Mouse (Mus musculus) embryonic facial prominence, embryonic 14.5 days (tissue): Measurements from ENCODE around the gene Sh3bgrl3. TPM values are rescaled to one million over a fixed set of nuclear protein-coding genes. Genes with fewer than 3 reads are reported as not detected.

Source experiments
- ATAC-seq: fragments of 200-750 bp; cut with Nextera tagmentation; 2 replicates; pipeline ENCODE4 v1.8.0; 2017; ENCODE audit warnings: low read depth, moderate number of reproducible peaks, moderate TSS enrichment
- DNase-seq: peaks from one replicate; pipeline ENCODE4 v3.0.0-alpha.2; 2015; ENCODE audit warnings: low spot score
- H3K27ac ChIP-seq: fragments of 300-500 bp; sonication (generic); replicated peaks from 2 replicates; pipeline ENCODE4 v1.5.1; 2014; ENCODE audit warnings: low read depth, mild to moderate bottlenecking, low read length, moderate library complexity
- H3K27me3 ChIP-seq: fragments of 300-500 bp; sonication (generic); replicated peaks from 2 replicates; pipeline ENCODE4 v1.6.1; 2014; ENCODE audit warnings: low read length; ENCODE audit not compliant: control insufficient read depth, insufficient read depth
- H3K36me3 ChIP-seq: fragments of 300-500 bp; sonication (generic); 2 replicates; pipeline ENCODE4 v1.6.1; 2014; ENCODE audit warnings: low read length, mixed read lengths; ENCODE audit not compliant: control insufficient read depth, insufficient read depth
- H3K4me1 ChIP-seq: fragments of 300-500 bp; sonication (generic); 2 replicates; pipeline ENCODE4 v1.6.1; 2014; ENCODE audit warnings: antibody characterized with exemption, low read length; ENCODE audit not compliant: control insufficient read depth, insufficient read depth
- H3K4me2 ChIP-seq: fragments of 300-500 bp; sonication (generic); 2 replicates; pipeline ENCODE4 v1.6.1; 2014; ENCODE audit warnings: low read depth, mild to moderate bottlenecking, low read length, moderate library complexity, mixed read lengths
- H3K4me3 ChIP-seq: fragments of 300-500 bp; sonication (generic); 2 replicates; pipeline ENCODE4 v1.5.1; 2014; ENCODE audit warnings: low read depth, mild to moderate bottlenecking, low read length
- H3K9ac ChIP-seq: fragments of 300-500 bp; sonication (generic); 2 replicates; pipeline ENCODE4 v1.6.1; 2014; ENCODE audit warnings: low read depth, mild to moderate bottlenecking, low read length, moderate library complexity, mixed read lengths
- H3K9me3 ChIP-seq: fragments of 300-500 bp; sonication (generic); 2 replicates; pipeline ENCODE4 v1.6.1; 2016; ENCODE audit warnings: low read length; ENCODE audit not compliant: control insufficient read depth
- WGBS: fragments of 180-500 bp; shearing (Covaris S2); extraction: QIAGEN DNeasy Blood & Tissue Kit; methylation state at CpG from one replicate; pipeline ENCODE4 v1.1.7; 2014; 5-methylcytosine and 5-hydroxymethylcytosine counted together
- polyA plus RNA-seq: library from polyadenylated mRNA; unstranded; fragments of >200 nt; fragmentation: Nextera tagmentation; extraction: Ambion mirVana; gene quantifications from 2 replicates; pipeline ENCODE4 v1.2.1, GENCODE M21; 2014

Sh3bgrl3 gene
- polyA plus RNA-seq, 1 experiment from 2014 or later, result 445 TPM

DNA sequence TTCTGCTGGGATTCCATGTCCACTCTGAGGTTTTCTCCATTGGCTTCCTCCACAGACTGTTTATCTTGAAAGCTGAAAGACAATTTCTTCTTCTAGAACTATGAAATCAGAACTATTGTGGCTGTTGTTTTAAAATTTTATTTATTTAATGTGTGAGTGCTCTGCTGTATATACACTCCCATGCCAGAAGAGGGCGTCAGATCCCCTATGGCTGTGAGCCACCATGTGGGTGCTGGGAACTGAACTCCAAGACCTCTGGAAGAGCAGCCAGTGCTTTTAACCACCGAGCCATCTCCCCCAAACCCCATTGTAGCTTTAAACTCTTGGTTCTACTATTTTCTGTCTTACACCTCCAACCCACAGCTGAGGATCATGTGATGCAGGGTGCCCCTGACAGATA is 10.3 kb upstream of the Sh3bgrl3 start:
- no peak overlapping the region for H3K4me2 ChIP-seq
- 77% methylated on average over 2 of the region's 2 CpGs for WGBS

DNA sequence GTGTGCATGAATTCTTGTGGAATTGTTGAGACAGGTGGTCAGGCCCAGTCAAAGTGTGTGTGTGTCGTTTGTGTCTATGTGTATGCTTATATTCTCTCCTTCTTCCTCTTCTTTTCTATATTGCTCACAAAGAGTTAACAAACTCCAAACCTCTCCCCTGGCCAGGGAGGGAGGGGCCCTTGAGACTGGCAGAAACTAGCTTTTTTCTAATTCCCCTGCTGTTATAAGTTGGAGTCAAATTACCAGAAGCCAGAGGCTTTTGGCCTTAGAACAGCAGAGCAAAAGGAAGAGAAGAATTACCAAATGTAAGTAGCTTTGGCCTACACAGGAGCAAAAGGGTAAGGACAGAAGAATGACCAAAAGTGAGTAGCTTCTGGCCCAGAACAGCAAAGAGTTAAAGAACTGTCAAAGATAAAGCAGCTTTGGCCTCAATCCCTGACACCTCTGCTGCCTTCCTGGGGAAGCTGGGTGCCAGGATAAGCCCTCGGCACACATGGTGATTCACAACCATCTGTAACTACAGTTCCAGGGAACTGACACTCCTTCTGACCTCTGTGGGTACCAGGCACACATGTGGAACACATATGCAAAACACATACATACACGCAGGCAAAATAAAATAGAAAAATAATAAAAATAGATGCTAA is 7.8 kb upstream of the Sh3bgrl3 start:
- H3K9ac ChIP-seq, result no peak overlapping the region
- peaks cover 7% of the 10 kb centered on the region; the same call in 1 of the 2 replicates for H3K36me3 ChIP-seq
- ATAC-seq (no peak; the same call in 1 of the 2 replicates), DNase-seq (peak; percentile 31)
- no peak overlapping the region for H3K4me3 ChIP-seq
- no peak overlapping the region for H3K4me2 ChIP-seq
- peaks cover 5% of the 10 kb centered on the region; the same call in 1 of the 2 replicates for H3K4me1 ChIP-seq
- no peaks in the 10 kb centered on the region for H3K27me3 ChIP-seq
- 19% methylated on average over 3 of the region's 3 CpGs for WGBS
- H3K27ac ChIP-seq, result no peak overlapping the region
- H3K9me3 ChIP-seq, result no peaks in the 10 kb centered on the region

More for the DNA sequence above, 10.3 kb upstream of the Sh3bgrl3 start:
- ATAC-seq, result no peak
- Histone ChIP-seq H3K4me1 (peaks cover 5% of the 10 kb centered on the region; the same call in 1 of the 2 replicates), H3K27ac (no peak overlapping the region), H3K27me3 (no peaks in the 10 kb centered on the region), H3K4me3 (no peak overlapping the region), H3K36me3 (0 out of 2 replicates have a peak, but pooled peaks cover 6% of the 10 kb centered on the region), H3K9ac (no peak overlapping the region), H3K9me3 (no peaks in the 10 kb centered on the region)
- no peak for DNase-seq

DNA sequence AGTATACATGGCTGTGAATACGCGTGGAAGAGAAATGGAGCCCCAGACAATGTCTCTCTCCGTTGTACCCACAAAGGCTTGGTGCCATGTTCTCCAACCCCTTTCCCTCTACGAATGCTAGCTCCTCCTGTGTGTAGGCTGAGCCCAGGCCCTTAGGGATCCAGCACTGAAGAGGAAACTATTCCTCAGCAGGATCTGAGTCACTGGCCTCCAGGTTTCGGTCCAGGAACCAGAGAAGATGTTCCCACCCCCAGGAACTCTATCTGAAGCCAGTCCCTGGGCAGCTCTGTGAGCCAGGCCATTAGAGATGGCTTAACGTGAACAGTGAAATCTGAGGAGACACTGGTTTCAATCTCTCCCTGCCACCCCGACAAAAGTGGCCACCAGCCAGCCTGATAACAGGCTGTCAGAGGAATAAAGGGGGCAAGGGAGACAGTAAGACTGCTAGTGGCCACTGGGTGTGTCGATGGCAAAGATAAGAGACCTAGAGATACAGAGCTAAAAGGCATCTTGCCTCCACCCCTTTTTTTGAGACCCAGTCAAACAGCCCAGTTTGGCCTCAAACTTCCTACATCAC is 4.0 kb upstream of the Sh3bgrl3 start:
- 76% methylated on average over 8 of the region's 8 CpGs for WGBS
- Histone ChIP-seq H3K4me2 (no peak overlapping the region), H3K9me3 (no peaks in the 10 kb centered on the region), H3K9ac (no peak overlapping the region), H3K4me3 (no peak overlapping the region), H3K36me3 (peaks cover 11% of the 10 kb centered on the region; the same call in 1 of the 2 replicates), H3K4me1 (peaks cover 10% of the 10 kb centered on the region; the same call in 1 of the 2 replicates), H3K27ac (no peak overlapping the region), H3K27me3 (no peaks in the 10 kb centered on the region)
- ATAC-seq (no peak), DNase-seq (no peak)

DNA sequence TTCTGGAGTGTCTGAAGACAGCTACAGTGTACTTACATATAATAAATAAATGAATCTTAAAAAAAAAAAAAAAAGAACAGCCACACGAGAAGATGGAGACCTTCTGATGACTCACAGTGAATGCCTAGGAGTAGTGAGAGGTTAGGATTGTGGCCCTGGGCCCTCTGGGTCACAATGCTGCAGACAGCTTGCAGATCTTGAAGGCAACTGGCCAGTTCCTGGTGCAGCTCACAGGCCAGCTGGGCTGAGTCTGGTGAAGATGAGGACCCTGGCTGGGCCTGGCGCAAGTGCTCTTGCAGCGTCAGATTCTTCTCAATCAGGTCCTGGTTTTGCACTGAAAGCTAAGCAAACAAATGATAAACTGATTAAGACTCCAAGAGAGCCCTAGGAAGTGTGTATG is 3.5 kb upstream of the Sh3bgrl3 start:
- no peak overlapping the region for H3K9ac ChIP-seq
- WGBS, result 81% methylated on average over 3 of the region's 3 CpGs

DNA sequence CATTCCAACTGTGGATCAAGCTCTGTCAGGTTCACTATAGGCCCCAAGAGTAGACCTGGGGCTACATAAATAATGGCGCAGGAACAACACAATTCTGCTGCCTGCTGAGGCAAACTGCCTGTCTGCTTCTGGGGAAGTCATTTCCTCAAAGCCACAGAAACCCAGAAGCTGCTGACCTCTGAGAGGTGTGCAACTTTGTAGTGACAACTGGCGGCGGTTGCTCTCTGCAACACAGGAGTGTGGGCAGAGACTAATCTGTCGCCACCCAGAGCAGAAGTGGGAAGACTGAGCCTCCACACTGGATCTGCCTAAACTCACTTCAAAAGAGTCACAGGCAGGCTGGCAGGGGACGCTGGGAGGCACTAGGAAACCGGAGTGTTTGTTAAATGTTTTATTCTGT is 893 bp upstream of the Sh3bgrl3 start:
- DNase-seq, result no peak
- ATAC-seq, result no peak
- no peaks in the 10 kb centered on the region for H3K27me3 ChIP-seq
- H3K4me1 ChIP-seq, result 0 out of 2 replicates have a peak, but pooled peaks cover 7% of the 10 kb centered on the region
- 49% methylated on average over 6 of the region's 6 CpGs for WGBS
- peak overlapping the region; percentile 92 for H3K4me2 ChIP-seq
- H3K9me3 ChIP-seq, result no peaks in the 10 kb centered on the region
- H3K27ac ChIP-seq, result peak overlapping the region; percentile 93
- peak overlapping the region; percentile 83 for H3K9ac ChIP-seq
- H3K4me3 ChIP-seq, result peak overlapping the region; percentile 76
- H3K36me3 ChIP-seq, result peaks cover 11% of the 10 kb centered on the region; the same call in 1 of the 2 replicates

More for the DNA sequence above, 3.5 kb upstream of the Sh3bgrl3 start:
- no peaks in the 10 kb centered on the region for H3K9me3 ChIP-seq
- H3K4me2 ChIP-seq, result no peak overlapping the region
- H3K27ac ChIP-seq, result no peak overlapping the region
- H3K4me1 ChIP-seq, result peaks cover 12% of the 10 kb centered on the region; the same call in 1 of the 2 replicates
- peaks cover 11% of the 10 kb centered on the region; the same call in 1 of the 2 replicates for H3K36me3 ChIP-seq
- no peaks in the 10 kb centered on the region for H3K27me3 ChIP-seq
- DNase-seq, result no peak
- no peak overlapping the region for H3K4me3 ChIP-seq
- no peak for ATAC-seq

DNA sequence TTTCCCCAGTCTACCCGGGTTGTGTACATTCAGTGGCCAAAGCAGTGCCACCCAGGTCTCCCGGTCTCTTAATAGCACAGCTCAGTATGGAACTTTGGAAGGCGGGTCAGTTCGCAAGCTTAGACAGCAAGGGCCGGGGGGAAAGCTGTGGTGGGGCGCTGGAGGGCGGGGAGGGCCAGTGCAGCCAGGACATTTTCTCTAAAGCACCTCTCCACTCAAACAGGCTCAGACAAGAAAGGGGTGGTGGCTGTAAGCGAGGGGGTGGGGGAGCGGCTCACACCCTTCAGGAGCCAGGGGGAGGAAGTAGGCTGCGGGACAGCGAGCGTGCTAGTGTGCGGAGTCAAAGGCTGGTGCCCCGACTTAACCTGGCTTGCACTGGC is 384 bp upstream of the Sh3bgrl3 start:
- Histone ChIP-seq H3K27ac (peak overlapping the region; percentile 93), H3K4me1 (0 out of 2 replicates have a peak, but pooled peaks cover 7% of the 10 kb centered on the region), H3K9ac (peak overlapping the region; percentile 83), H3K27me3 (no peaks in the 10 kb centered on the region), H3K9me3 (no peaks in the 10 kb centered on the region), H3K36me3 (peaks cover 11% of the 10 kb centered on the region; the same call in 1 of the 2 replicates), H3K4me2 (peak overlapping the region; percentile 92), H3K4me3 (peak overlapping the region; percentile 76)
- ATAC-seq (peak; percentile 65; the same call in 1 of the 2 replicates), DNase-seq (peak; percentile 56)
- 6% methylated on average over 13 of the region's 14 CpGs for WGBS

DNA sequence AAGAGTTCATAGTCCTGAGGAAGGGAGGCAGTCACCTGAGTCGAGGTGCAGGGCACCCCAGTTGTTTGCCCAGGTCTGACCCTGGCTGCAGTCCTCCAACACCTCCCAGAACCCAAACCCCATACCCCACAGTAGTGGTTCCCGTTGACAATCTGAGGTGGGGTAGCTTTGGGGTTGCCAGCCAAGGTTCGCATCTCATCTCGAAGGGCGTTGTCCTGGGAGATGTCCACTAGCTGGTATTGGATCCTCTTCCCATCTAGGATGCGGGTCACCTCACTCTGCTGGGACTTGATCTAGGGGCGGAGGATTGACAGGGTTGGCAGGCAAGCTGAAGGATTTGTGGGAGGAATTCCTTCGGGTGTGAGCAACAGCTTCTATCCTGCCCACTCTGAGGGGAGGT is 796 bp downstream of the Sh3bgrl3 start:
- no peak for ATAC-seq
- H3K4me2 ChIP-seq, result peak overlapping the region; percentile 92
- peaks cover 11% of the 10 kb centered on the region; the same call in 1 of the 2 replicates for H3K36me3 ChIP-seq
- H3K27me3 ChIP-seq, result no peaks in the 10 kb centered on the region
- peak overlapping the region; percentile 83 for H3K9ac ChIP-seq
- 0 out of 2 replicates have a peak, but pooled peaks cover 7% of the 10 kb centered on the region for H3K4me1 ChIP-seq
- no peak for DNase-seq
- H3K9me3 ChIP-seq, result no peaks in the 10 kb centered on the region
- peak overlapping the region; percentile 93; the same call in 1 of the 2 replicates for H3K27ac ChIP-seq
- WGBS, result 48% methylated on average over 8 of the region's 8 CpGs
- H3K4me3 ChIP-seq, result peak overlapping the region; percentile 76

DNA sequence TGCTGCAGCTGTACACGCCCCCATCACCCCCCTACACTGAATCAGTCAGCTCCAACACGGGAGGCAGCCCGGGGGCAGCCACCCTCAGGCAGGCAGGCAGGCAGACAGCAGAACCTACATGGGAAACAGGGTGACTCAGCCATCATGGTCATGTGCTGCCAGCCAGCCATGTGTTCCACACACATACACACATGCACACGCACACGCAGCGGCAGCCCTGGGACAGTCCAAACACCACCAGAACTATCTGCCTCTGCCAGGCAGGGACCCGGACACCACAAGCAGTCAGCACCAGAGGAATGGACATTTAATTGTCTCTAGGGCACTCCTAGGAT is 1.5 kb downstream of the Sh3bgrl3 start:
- ATAC-seq (no peak), DNase-seq (no peak)
- H3K27me3 ChIP-seq, result no peaks in the 10 kb centered on the region
- H3K4me3 ChIP-seq, result no peak overlapping the region
- H3K9me3 ChIP-seq, result no peaks in the 10 kb centered on the region
- H3K4me2 ChIP-seq, result peak overlapping the region; percentile 92
- H3K9ac ChIP-seq, result peak overlapping the region; percentile 43; the same call in 1 of the 2 replicates
- H3K36me3 ChIP-seq, result peaks cover 10% of the 10 kb centered on the region; the same call in 1 of the 2 replicates
- 74% methylated on average over 7 of the region's 7 CpGs for WGBS
- 0 out of 2 replicates have a peak, but pooled peaks cover 7% of the 10 kb centered on the region for H3K4me1 ChIP-seq
- no peak overlapping the region for H3K27ac ChIP-seq
